Mouse (Mus musculus) cerebellum, adult 2 months (tissue): ENCODE data around the gene Vcam1. TPM values are rescaled to one million over a fixed set of nuclear protein-coding genes. Genes with fewer than 3 reads are reported as not detected.

Experiments used
- DNase-seq, 2 experiments: peaks; one replicate each; pipeline ENCODE4 v3.0.0; 2021
- H3K27ac ChIP-seq: fragments of 200-500 bp; 2 replicates; pipeline ENCODE4 v1.5.1; 2012; ENCODE audit warnings: low read length, control low read depth, inconsistent platforms; ENCODE audit not compliant: insufficient read depth
- H3K27me3 ChIP-seq: fragments of 200-500 bp; 2 replicates; pipeline ENCODE4 v1.6.1; 2012; ENCODE audit warnings: inconsistent platforms, mild to moderate bottlenecking, low read length, moderate library complexity; ENCODE audit not compliant: control insufficient read depth, insufficient read depth
- H3K4me1 ChIP-seq: fragments of 200-500 bp; 2 replicates; pipeline ENCODE4 v1.6.1; 2011; ENCODE audit warnings: low read length; ENCODE audit not compliant: control insufficient read depth, insufficient read depth
- H3K4me3 ChIP-seq: fragments of 200-500 bp; replicated peaks from 2 replicates; pipeline ENCODE3; 2011; ENCODE audit warnings: mild to moderate bottlenecking, low read depth, low read length, control low read depth; ENCODE audit not compliant: insufficient read depth
- CTCF ChIP-seq: fragments of 200-500 bp; IDR thresholded peaks from 2 replicates; pipeline ENCODE4 v1.5.1; 2011; ENCODE audit warnings: low read depth, mild to moderate bottlenecking, control low read depth, low read length, moderate library complexity, borderline replicate concordance; ENCODE audit not compliant: insufficient read depth
- POLR2A ChIP-seq: fragments of 200-500 bp; IDR thresholded peaks from 2 replicates; pipeline ENCODE4 v1.6.1; 2011; ENCODE audit warnings: low read length, control low read depth, borderline replicate concordance; ENCODE audit not compliant: insufficient read depth
- WGBS: fragments of 180-500 bp; shearing (Covaris S2); methylation state at CpG from one replicate; pipeline ENCODE4 v1.1.7; 2018; 5-methylcytosine and 5-hydroxymethylcytosine counted together
- polyA plus RNA-seq: library from polyadenylated mRNA; depleted of rRNA; stranded (reverse); fragments of >200 nt; gene quantifications from 2 replicates; pipeline ENCODE4 v1.2.3, GENCODE M21; 2012; rRNA removed

The Vcam1 gene
- polyA plus RNA-seq, 1 experiment, result 9.3 TPM

GRCm38 (mm10) chr3:116072584-116072983 is 56.9 kb downstream of the Vcam1 start:
- Histone ChIP-seq H3K27ac (no peak overlapping the region), H3K4me3 (no peak overlapping the region), H3K4me1 (no peaks in the 10 kb centered on the region), H3K27me3 (no peaks in the 10 kb centered on the region)
- no peak for TF ChIP-seq CTCF
- no peak for TF ChIP-seq POLR2A
- DNase-seq, result no peak
- 72% methylated on average over 2 of the region's 2 CpGs for WGBS

DNA sequence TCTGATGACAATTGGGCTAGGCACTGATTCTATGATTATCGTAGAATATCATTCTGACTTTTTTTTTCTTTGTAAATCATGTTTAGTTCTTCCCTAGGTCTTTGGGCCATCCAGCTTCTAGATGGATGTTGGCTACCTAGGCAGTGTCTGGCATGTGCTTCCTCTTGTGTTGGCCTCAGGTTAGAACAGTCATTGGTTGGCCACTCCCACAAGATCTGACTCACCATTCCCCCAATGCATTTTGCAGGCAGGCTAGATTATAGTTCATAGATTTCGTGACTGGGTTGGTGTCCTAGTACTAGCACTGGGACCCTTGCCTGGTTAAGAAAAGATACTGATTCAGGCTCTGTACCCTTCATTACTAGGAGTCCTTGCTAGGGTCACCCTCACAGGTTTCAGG is 67.3 kb downstream of the Vcam1 start:
- no peak for TF ChIP-seq POLR2A
- TF ChIP-seq CTCF, result no peak
- Histone ChIP-seq H3K4me3 (no peak overlapping the region), H3K27ac (no peak overlapping the region), H3K27me3 (no peaks in the 10 kb centered on the region), H3K4me1 (no peaks in the 10 kb centered on the region)
- no peak for DNase-seq
- WGBS, result 93% methylated on average over 2 of the region's 2 CpGs

- Histone ChIP-seq H3K27me3 (no peaks in the 10 kb centered on the region), H3K4me1 (no peaks in the 10 kb centered on the region), H3K27ac (no peak overlapping the region), H3K4me3 (no peak overlapping the region)
- WGBS, result 35% methylated on average over 5 of the region's 5 CpGs
- no peak for DNase-seq
- TF ChIP-seq CTCF (no peak), POLR2A (no peak)
These were observed 69.2 kb downstream of the Vcam1 start for GRCm38 (mm10) chr3:116060320-116060719.

Other genes with a start within 250 kb of the Vcam1 start
- 11.4 and 12.2 TPM in 2 replicates for gene Dph5, start 241.9 kb downstream of the Vcam1 start, polyA plus RNA-seq
- 13.7 and 14.3 TPM in 2 replicates for gene Slc30a7, start 122.3 kb downstream of the Vcam1 start, polyA plus RNA-seq
- 67.8 and 70.0 TPM in 2 replicates for gene Extl2, start 122.2 kb downstream of the Vcam1 start, polyA plus RNA-seq
- 0.61 and 2.6 TPM in 2 replicates for gene Gpr88, start 123.8 kb upstream of the Vcam1 start, polyA plus RNA-seq